Mouse (Mus musculus) ES-Bruce4 (cell line): ENCODE data around the gene Fbxl5.

Source experiments
- CTCF ChIP-seq: IDR thresholded peaks from one replicate; pipeline ENCODE4 v1.8.1; 2011; ENCODE audit warnings: low read depth, low read length
- EP300 ChIP-seq: IDR thresholded peaks from 2 replicates; pipeline ENCODE4 v1.6.1; 2011; ENCODE audit warnings: low read depth, low read length; ENCODE audit not compliant: insufficient read depth
- POLR2A ChIP-seq: IDR thresholded peaks from one replicate; pipeline ENCODE4 v1.8.1; 2011; ENCODE audit warnings: low read length; ENCODE audit not compliant: insufficient read depth

DNA sequence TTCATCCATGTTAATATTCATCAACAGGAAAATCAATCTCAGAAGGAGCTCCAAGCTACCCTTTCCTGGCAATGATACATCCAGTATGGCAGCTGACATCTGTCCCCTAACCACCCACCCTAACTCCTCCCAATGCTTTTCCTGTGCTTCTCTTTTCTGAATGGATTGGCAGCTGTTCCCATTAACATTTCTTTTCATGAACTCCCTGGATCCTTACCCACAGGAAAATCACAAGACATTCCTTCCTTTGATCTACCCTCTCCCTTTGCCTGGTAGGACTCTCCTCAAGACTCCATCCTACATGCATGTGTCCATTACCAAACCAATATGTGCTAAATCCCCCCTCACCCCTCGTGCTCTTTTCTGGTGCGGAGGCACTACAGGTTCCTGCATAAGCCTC lies 6.9 kb downstream of the Fbxl5 start:
- TF ChIP-seq CTCF (no peak), EP300 (no peak), POLR2A (no peak)
